8 mouse cellular contexts compared by ENCODE assay signal in the genomic region with DNA sequence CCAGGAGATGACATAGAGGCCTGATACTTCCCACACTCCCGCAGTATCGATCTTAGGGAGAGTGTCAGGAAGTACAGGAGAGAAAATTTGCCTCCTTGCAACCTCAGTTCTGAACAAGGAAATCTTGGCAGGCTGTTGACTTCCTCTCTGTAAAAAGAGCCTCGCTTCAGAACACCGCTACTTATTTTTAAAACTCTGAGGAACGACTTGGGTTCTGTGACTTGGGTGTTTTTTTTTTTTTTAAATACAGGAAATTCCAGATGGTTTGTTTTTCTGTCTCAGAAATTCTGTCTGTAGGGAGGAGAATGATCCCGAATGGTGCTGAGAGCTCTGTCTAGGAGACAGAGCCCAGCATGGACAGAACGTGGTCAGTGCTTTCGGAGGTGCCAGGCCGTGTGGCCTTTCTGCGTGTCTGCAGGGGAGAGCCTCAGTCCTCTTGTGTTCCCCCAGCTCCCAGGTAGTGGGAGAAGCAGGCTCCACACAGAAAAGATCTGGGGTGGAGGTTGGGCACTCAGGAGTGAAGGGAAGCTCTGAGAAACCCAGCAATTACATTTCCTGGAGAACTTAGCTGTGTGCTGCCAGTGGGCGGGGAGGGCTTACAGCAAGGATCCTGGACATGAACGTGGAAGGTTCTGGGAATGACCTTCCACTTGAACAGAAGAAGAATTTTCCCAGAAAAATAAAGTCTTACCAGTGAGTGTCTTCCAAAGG. TPM values are rescaled to one million over a fixed set of nuclear protein-coding genes. Genes with fewer than 3 reads are reported as not detected.
DNase-seq lines count a peak whose midpoint lies in the region; ATAC-seq lines count a peak whose summit lies in the region.

No protein-coding gene starts in this region.

- 75% methylated on average over 12 of the region's 12 CpGs for WGBS in neural tube, embryonic 13.5 days
- 78% methylated on average over 12 of the region's 12 CpGs for WGBS in forebrain, embryonic 15.5 days

- H3K9ac ChIP-seq in neural tube, embryonic 13.5 days = no peak overlapping the region
- no peak overlapping the region for H3K9ac ChIP-seq in forebrain, embryonic 15.5 days (replicated peaks)

- no peak for ATAC-seq in neural tube, embryonic 13.5 days (ENCODE audit: low read depth)
- no peak for ATAC-seq in forebrain, embryonic 15.5 days (replicated peaks)
- no peak for ATAC-seq in CD4-positive, CD25-positive, alpha-beta regulatory T cell, adult 4 months

- no peaks in the 10 kb centered on the region for H3K36me3 ChIP-seq in neural tube, embryonic 13.5 days
- H3K36me3 ChIP-seq in forebrain, embryonic 15.5 days = no peaks in the 10 kb centered on the region

- H3K4me2 ChIP-seq in neural tube, embryonic 13.5 days = no peak overlapping the region
- no peak overlapping the region for H3K4me2 ChIP-seq in forebrain, embryonic 15.5 days (replicated peaks)

- DNase-seq in neural tube, embryonic 10.5 days (ENCODE audit: extremely low spot score, low spot score) = no peak
- DNase-seq in kidney, adult 9 months = peak; percentile 62
- DNase-seq in naive thymus-derived CD4-positive, alpha-beta T cell, adult 2 months (ENCODE audit: low read depth) = peak; percentile 56
- DNase-seq in embryo, embryonic 10 days (ENCODE audit: low spot score) = no peak
- DNase-seq in adrenal gland, adult 18-20 months (ENCODE audit: low spot score in 2 of 2) = no peak

- H3K4me3 ChIP-seq in neural tube, embryonic 13.5 days = no peak overlapping the region
- H3K4me3 ChIP-seq in forebrain, embryonic 15.5 days = no peak overlapping the region

- H3K9me3 ChIP-seq in neural tube, embryonic 13.5 days = no peaks in the 10 kb centered on the region
- no peaks in the 10 kb centered on the region for H3K9me3 ChIP-seq in forebrain, embryonic 15.5 days

- peak overlapping the region; percentile 39; the same call in 1 of the 2 replicates for H3K27ac ChIP-seq in neural tube, embryonic 13.5 days (replicated peaks)
- H3K27ac ChIP-seq in forebrain, embryonic 15.5 days (replicated peaks) = peak overlapping the region; percentile 64

- H3K27me3 ChIP-seq in neural tube, embryonic 13.5 days = no peaks in the 10 kb centered on the region
- no peaks in the 10 kb centered on the region for H3K27me3 ChIP-seq in forebrain, embryonic 15.5 days

- H3K4me1 ChIP-seq in neural tube, embryonic 13.5 days (replicated peaks) = peaks cover 19% of the 10 kb centered on the region
- no peaks in the 10 kb centered on the region for H3K4me1 ChIP-seq in forebrain, embryonic 15.5 days

RNA-seq across cellular contexts. Expression of a gene that starts 28.9 kb away (rescaled TPM):
- polyA plus RNA-seq in neural tube, embryonic 13.5 days (2015; fragmentation: Nextera tagmentation; extraction: Ambion mirVana) = 12.2 and 13.0 TPM in 2 replicates
- 14.3 and 15.3 TPM in 2 replicates for polyA plus RNA-seq in forebrain, embryonic 15.5 days (2015; fragmentation: Nextera tagmentation; extraction: Ambion mirVana)
- 1 to 10 TPM; 7.4 to 8.3 TPM for polyA plus RNA-seq in CD4-positive, CD25-positive, alpha-beta regulatory T cell, adult 4 months (2017; shearing (Covaris generic))
- total RNA-seq in adrenal gland, adult 18-20 months (2021) = 10 to 100 TPM; 32.0 to 57.3 TPM

Comparison
In these comparisons a context has a peak if more than half of its experiments do, and no peak if none do; other contexts are left out.
1. DNase-seq: peak in kidney, adult 9 months (single experiment) and naive thymus-derived CD4-positive, alpha-beta T cell, adult 2 months (single experiment); none in neural tube, embryonic 10.5 days (single experiment), embryo, embryonic 10 days (single experiment) and adrenal gland, adult 18-20 months (0 of 2).